Mouse (Mus musculus) hindbrain, embryonic 12.5 days (tissue): ENCODE data around the gene Olfr1241. TPM values are rescaled to one million over a fixed set of nuclear protein-coding genes. Genes with fewer than 3 reads are reported as not detected.

Experiments used
- ATAC-seq: fragments of 200-750 bp; cut with Nextera tagmentation; 2 replicates; pipeline ENCODE4 v1.8.0; 2017; ENCODE audit warnings: moderate TSS enrichment; ENCODE audit not compliant: low FRiP score
- H3K27ac ChIP-seq: fragments of 300-500 bp; sonication (generic); 2 replicates; pipeline ENCODE4 v1.5.1; 2016; ENCODE audit warnings: mild to moderate bottlenecking
- H3K27me3 ChIP-seq: fragments of 300-500 bp; sonication (generic); 2 replicates; pipeline ENCODE4 v1.6.1; 2016; ENCODE audit warnings: mild to moderate bottlenecking
- H3K36me3 ChIP-seq: fragments of 300-500 bp; sonication (generic); 2 replicates; pipeline ENCODE4 v1.6.1; 2016; ENCODE audit warnings: mild to moderate bottlenecking
- H3K4me1 ChIP-seq: fragments of 300-500 bp; sonication (generic); 2 replicates; pipeline ENCODE4 v1.6.1; 2016
- H3K4me2 ChIP-seq: fragments of 300-500 bp; sonication (generic); replicated peaks from 2 replicates; pipeline ENCODE4 v1.6.1; 2016; ENCODE audit warnings: mild to moderate bottlenecking
- H3K4me3 ChIP-seq: fragments of 300-500 bp; sonication (generic); 2 replicates; pipeline ENCODE4 v1.5.1; 2016; ENCODE audit warnings: mild to moderate bottlenecking
- H3K9ac ChIP-seq: fragments of 300-500 bp; sonication (generic); 2 replicates; pipeline ENCODE4 v1.6.1; 2016; ENCODE audit warnings: mild to moderate bottlenecking, moderate library complexity
- H3K9me3 ChIP-seq: fragments of 300-500 bp; sonication (generic); replicated peaks from 2 replicates; pipeline ENCODE4 v1.6.1; 2016; ENCODE audit warnings: mild to moderate bottlenecking
- WGBS: fragments of 180-500 bp; shearing (Covaris S2); methylation state at CpG from one replicate; pipeline ENCODE4 v1.1.7; 2016; 5-methylcytosine and 5-hydroxymethylcytosine counted together
- polyA plus RNA-seq: library from polyadenylated mRNA; unstranded; fragments of >200 nt; fragmentation: Nextera tagmentation; extraction: Ambion mirVana; gene quantifications from 2 replicates; pipeline ENCODE4 v1.2.1, GENCODE M21; 2016

The Olfr1241 gene
- not detected in 2 replicates for polyA plus RNA-seq

DNA sequence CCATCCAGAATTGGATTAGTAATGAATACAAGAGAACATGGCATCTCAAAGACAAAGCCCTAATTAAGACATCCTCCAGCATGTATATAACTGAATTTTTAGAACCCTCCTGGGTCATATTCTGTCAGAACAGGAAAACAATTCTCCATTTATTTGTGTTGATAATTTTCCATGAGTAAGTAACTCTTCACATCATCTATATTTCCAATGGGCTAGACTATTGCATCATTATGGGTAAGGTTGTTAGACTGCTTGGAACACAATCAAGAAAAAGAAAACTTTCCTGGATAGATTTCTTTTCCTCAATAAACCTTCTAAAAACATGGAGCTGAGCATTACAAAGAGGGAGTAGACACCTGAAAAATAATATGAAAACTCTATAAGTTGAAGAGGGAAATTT is at the start of gene Olfr1241:
Gene Olfr1241 (minus strand): TSS at position 101 of the 400 bp plus-strand sequence.
- H3K9me3 ChIP-seq: no peaks in the 10 kb centered on the region
- no peak within 1 kb of the TSS for H3K9ac ChIP-seq

DNA sequence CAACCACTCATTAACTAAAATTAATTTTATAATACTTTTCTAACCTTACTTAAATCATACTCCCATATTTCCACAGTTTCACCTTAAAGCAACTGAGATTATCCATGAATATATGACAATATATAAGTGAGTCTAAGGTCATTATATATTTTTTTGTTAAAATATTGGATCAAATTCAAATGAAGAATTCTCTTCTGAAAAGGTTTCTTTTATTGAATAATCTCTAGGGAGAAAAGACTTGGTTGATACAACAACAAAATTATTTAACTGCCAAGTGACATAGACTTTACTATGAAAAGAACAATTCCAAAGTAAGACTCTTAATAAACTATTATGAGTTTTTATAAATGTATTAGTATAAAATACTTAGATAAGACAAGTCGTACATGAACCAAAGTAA is 44.5 kb upstream of the Olfr1241 start, which contains the start of gene Olfr1243:
Gene Olfr1243 (minus strand): TSS at position 101 of the 400 bp plus-strand sequence.
- no peak within 1 kb of the TSS for H3K4me3 ChIP-seq
- H3K9me3 ChIP-seq: no peaks in the 10 kb centered on the region
- H3K27me3 ChIP-seq: no peaks in the 10 kb centered on the region
- no peak for ATAC-seq
- no peak within 1 kb of the TSS for H3K27ac ChIP-seq
- no peak within 1 kb of the TSS for H3K4me2 ChIP-seq
- H3K9ac ChIP-seq: no peak within 1 kb of the TSS
- H3K4me1 ChIP-seq: no peaks in the 10 kb centered on the region
- no peaks in the 10 kb centered on the region for H3K36me3 ChIP-seq
- WGBS: 84% methylated on average over 1 of the region's 1 CpGs

More for the DNA sequence above, at the start of gene Olfr1241:
- Histone ChIP-seq H3K36me3 (no peaks in the 10 kb centered on the region), H3K4me1 (no peaks in the 10 kb centered on the region), H3K27ac (no peak within 1 kb of the TSS), H3K4me3 (no peak within 1 kb of the TSS), H3K4me2 (no peak within 1 kb of the TSS), H3K27me3 (no peaks in the 10 kb centered on the region)
- no peak for ATAC-seq

DNA sequence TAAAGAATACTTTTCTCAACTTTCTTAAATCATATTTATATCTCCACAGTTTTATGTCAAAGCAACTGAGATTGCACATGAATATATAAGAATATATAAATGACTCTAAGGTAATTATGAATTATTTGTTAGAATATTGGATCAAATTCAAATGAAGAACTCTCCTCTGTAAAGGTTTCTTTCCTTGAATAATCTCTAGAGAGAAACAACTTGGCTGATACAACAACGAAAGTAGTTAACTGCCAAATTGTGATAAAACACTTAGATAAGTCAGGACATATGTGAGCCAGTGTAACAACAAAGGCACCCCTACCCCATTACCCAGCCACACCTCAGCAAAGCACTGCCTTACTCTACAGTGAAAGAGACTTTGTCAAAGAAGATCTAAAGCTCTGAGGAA is 11.3 kb upstream of the Olfr1241 start, which contains the start of gene Olfr1242:
Gene Olfr1242 (minus strand): TSS at position 101 of the 400 bp plus-strand sequence.
- WGBS: 93% methylated on average over 1 of the region's 1 CpGs
- no peaks in the 10 kb centered on the region for H3K36me3 ChIP-seq
- no peaks in the 10 kb centered on the region for H3K9me3 ChIP-seq
- H3K9ac ChIP-seq: no peak within 1 kb of the TSS
- no peak within 1 kb of the TSS for H3K4me3 ChIP-seq
- no peak within 1 kb of the TSS for H3K4me2 ChIP-seq
- H3K4me1 ChIP-seq: no peaks in the 10 kb centered on the region
- no peak for ATAC-seq
- H3K27ac ChIP-seq: no peak within 1 kb of the TSS
- no peaks in the 10 kb centered on the region for H3K27me3 ChIP-seq

DNA sequence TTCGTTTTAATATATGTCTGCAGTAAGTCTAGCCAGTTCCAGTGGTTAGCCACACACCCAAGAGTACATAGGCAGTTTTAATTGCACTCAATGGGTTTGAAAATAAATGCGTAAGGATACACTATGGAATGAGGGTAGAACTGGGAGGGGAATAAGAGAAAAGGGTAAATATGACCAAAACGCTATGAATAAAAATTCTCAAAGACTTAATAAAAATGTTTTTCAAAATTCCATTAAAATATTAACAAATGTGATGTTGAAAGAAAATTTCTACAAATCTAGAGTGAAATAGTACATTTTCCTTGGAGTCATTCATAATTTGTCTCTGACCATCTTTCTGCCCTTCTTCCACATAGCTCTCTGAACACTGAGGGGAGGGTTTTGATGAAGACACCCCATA is 44.0 kb downstream of the Olfr1241 start, which contains the start of gene Olfr1240:
Gene Olfr1240 (minus strand): TSS at position 101 of the 400 bp plus-strand sequence.
- no peak within 1 kb of the TSS for H3K9ac ChIP-seq
- no peak within 1 kb of the TSS for H3K4me2 ChIP-seq
- H3K36me3 ChIP-seq: no peaks in the 10 kb centered on the region
- WGBS: 85% methylated on average over 3 of the region's 3 CpGs
- H3K4me3 ChIP-seq: no peak within 1 kb of the TSS
- no peak for ATAC-seq
- H3K27ac ChIP-seq: no peak within 1 kb of the TSS
- H3K4me1 ChIP-seq: no peaks in the 10 kb centered on the region
- no peaks in the 10 kb centered on the region for H3K9me3 ChIP-seq
- H3K27me3 ChIP-seq: no peaks in the 10 kb centered on the region

Other genes starting within 250 kb of the Olfr1241 start
- gene Olfr1228, start 233.1 kb downstream of the Olfr1241 start, polyA plus RNA-seq: not detected in 2 replicates
- gene Olfr1229, start 199.1 kb downstream of the Olfr1241 start, polyA plus RNA-seq: not detected in 2 replicates
- gene Olfr1230, start 189.9 kb downstream of the Olfr1241 start, polyA plus RNA-seq: not detected in 2 replicates
- not detected in 2 replicates for gene Olfr1231, start 180.1 kb downstream of the Olfr1241 start, polyA plus RNA-seq
- not detected in 2 replicates for gene Olfr1232, start 157.5 kb downstream of the Olfr1241 start, polyA plus RNA-seq
- gene Olfr1233, start 144.7 kb downstream of the Olfr1241 start, polyA plus RNA-seq: not detected in 2 replicates
- gene Olfr1234, start 122.3 kb downstream of the Olfr1241 start, polyA plus RNA-seq: not detected in 2 replicates
- gene Olfr1238, start 77.5 kb downstream of the Olfr1241 start, polyA plus RNA-seq: not detected in 2 replicates
- not detected in 2 replicates for gene Olfr1239, start 66.7 kb downstream of the Olfr1241 start, polyA plus RNA-seq
- gene Olfr1240, start 44.1 kb downstream of the Olfr1241 start, polyA plus RNA-seq: not detected in 2 replicates
- gene Olfr1242, start 11.2 kb upstream of the Olfr1241 start, polyA plus RNA-seq: not detected in 2 replicates
- not detected in 2 replicates for gene Olfr1243, start 44.4 kb upstream of the Olfr1241 start, polyA plus RNA-seq
- not detected in 2 replicates for gene Olfr1245, start 91.3 kb upstream of the Olfr1241 start, polyA plus RNA-seq
- gene Olfr1246, start 106.0 kb upstream of the Olfr1241 start, polyA plus RNA-seq: not detected in 2 replicates
- gene Olfr1247, start 127.0 kb upstream of the Olfr1241 start, polyA plus RNA-seq: not detected in 2 replicates
- not detected in 2 replicates for gene Olfr1248, start 131.1 kb upstream of the Olfr1241 start, polyA plus RNA-seq
- gene Olfr1249, start 147.9 kb upstream of the Olfr1241 start, polyA plus RNA-seq: not detected in 2 replicates
- gene Olfr1250, start 174.3 kb upstream of the Olfr1241 start, polyA plus RNA-seq: not detected in 2 replicates
- not detected in 2 replicates for gene Olfr1251, start 184.8 kb upstream of the Olfr1241 start, polyA plus RNA-seq
- not detected in 2 replicates for gene Olfr1252, start 237.9 kb upstream of the Olfr1241 start, polyA plus RNA-seq